Comparison of ENCODE assay signal across 18 mouse cellular contexts in genomic region chr3:99644910-99645309, GRCm38 (mm10).
"Had no signal": no experiment of that assay in that cellular context is flagged by ENCODE, and none has a peak within 500 bp of the region (broad histone marks: within the 10 kb centered on the region; RNA-seq: fewer than 3 reads in every experiment).

No protein-coding gene starts in this region.

- H3K27ac ChIP-seq: midbrain, embryonic 10.5 days; midbrain, embryonic 12.5 days; neural tube, embryonic 13.5 days; neural tube, embryonic 15.5 days had no signal

- H3K4me3 ChIP-seq: midbrain, embryonic 10.5 days; midbrain, embryonic 12.5 days; myocyte; neural tube, embryonic 13.5 days; neural tube, embryonic 15.5 days had no signal

- ATAC-seq: midbrain, embryonic 16.5 days had no signal

- DNase-seq: lung, embryonic 14.5 days; lung, postnatal 10 days; lung, postnatal 4 days; midbrain, embryonic 14.5 days; retina, postnatal 1 day; right cerebral cortex, adult 18-20 months; right cerebral cortex, postnatal 25 days; right cerebral cortex, postnatal 4 days; spleen, adult 18-20 months; thymus, adult 18-20 months; thymus, postnatal 14 days; thymus, postnatal 36 days had no signal

- H3K9me3 ChIP-seq: midbrain, embryonic 10.5 days; midbrain, embryonic 12.5 days; neural tube, embryonic 13.5 days; neural tube, embryonic 15.5 days had no signal

- H3K36me3 ChIP-seq: midbrain, embryonic 10.5 days; midbrain, embryonic 12.5 days; neural tube, embryonic 13.5 days; neural tube, embryonic 15.5 days had no signal

- H3K4me2 ChIP-seq: lung, embryonic 14.5 days; midbrain, embryonic 12.5 days; neural tube, embryonic 13.5 days; neural tube, embryonic 15.5 days had no signal

- H3K9ac ChIP-seq: lung, embryonic 14.5 days; midbrain, embryonic 12.5 days; neural tube, embryonic 13.5 days; neural tube, embryonic 15.5 days had no signal

- H3K27me3 ChIP-seq: midbrain, embryonic 12.5 days; neural tube, embryonic 13.5 days; neural tube, embryonic 15.5 days had no signal

- H3K4me1 ChIP-seq: midbrain, embryonic 10.5 days; midbrain, embryonic 12.5 days; neural tube, embryonic 13.5 days; neural tube, embryonic 15.5 days had no signal
